Comparison of ENCODE assay signal across 32 mouse cellular contexts in genomic region chr9:96087671-96088070, GRCm38 (mm10). TPM values are rescaled to one million over a fixed set of nuclear protein-coding genes. Genes with fewer than 3 reads are reported as not detected.
DNase-seq lines count a peak whose midpoint lies in the region; ATAC-seq and TF ChIP-seq lines count a peak whose summit lies in the region.
"Had no signal": no experiment of that assay in that cellular context is flagged by ENCODE, and none has a peak within 500 bp of the region (broad histone marks: within the 10 kb centered on the region; RNA-seq: fewer than 3 reads in every experiment).

No protein-coding gene starts in this region.

- WGBS in kidney, adult 2 months, result 54% methylated on average over 2 of the region's 2 CpGs
- WGBS in kidney, embryonic 15.5 days, result 84% methylated on average over 2 of the region's 2 CpGs

- H3K27ac ChIP-seq in kidney, adult 2 months (ENCODE audit: insufficient read depth, low read depth, low read length), result no peak overlapping the region
- no peak overlapping the region for H3K27ac ChIP-seq in kidney, embryonic 15.5 days
- H3K27ac ChIP-seq: embryonic facial prominence, embryonic 10.5 days; embryonic facial prominence, embryonic 13.5 days; forebrain, embryonic 12.5 days; heart, embryonic 15.5 days; hindbrain, embryonic 10.5 days; hindbrain, embryonic 13.5 days had no signal

- no peak overlapping the region for H3K4me3 ChIP-seq in kidney, adult 2 months (ENCODE audit: insufficient read depth, low read depth, low read length)
- H3K4me3 ChIP-seq in kidney, embryonic 15.5 days (replicated peaks), result no peak overlapping the region
- H3K4me3 ChIP-seq: embryonic facial prominence, embryonic 10.5 days; embryonic facial prominence, embryonic 13.5 days; erythroblast, embryonic 14.5 days; forebrain, embryonic 12.5 days; heart, embryonic 12.5 days; heart, embryonic 15.5 days; hindbrain, embryonic 10.5 days; hindbrain, embryonic 13.5 days had no signal

- no peak overlapping the region for H3K4me2 ChIP-seq in kidney, embryonic 15.5 days
- H3K4me2 ChIP-seq: embryonic facial prominence, embryonic 13.5 days; forebrain, embryonic 12.5 days; heart, embryonic 12.5 days; heart, embryonic 15.5 days; hindbrain, embryonic 13.5 days had no signal

- H3K9ac ChIP-seq in kidney, embryonic 15.5 days, result no peak overlapping the region
- H3K9ac ChIP-seq: embryonic facial prominence, embryonic 13.5 days; forebrain, embryonic 12.5 days; heart, embryonic 12.5 days; heart, embryonic 15.5 days; hindbrain, embryonic 13.5 days had no signal

- H3K9me3 ChIP-seq in kidney, embryonic 15.5 days (replicated peaks), result no peaks in the 10 kb centered on the region
- H3K9me3 ChIP-seq: embryonic facial prominence, embryonic 10.5 days; embryonic facial prominence, embryonic 13.5 days; forebrain, embryonic 12.5 days; G1E; heart, embryonic 15.5 days; hindbrain, embryonic 10.5 days; hindbrain, embryonic 13.5 days had no signal

- no peak for TF ChIP-seq CTCF in kidney, adult 2 months (conservative IDR thresholded peaks at IDR 0.05; ENCODE audit: insufficient read depth, insufficient read length, low read depth, low read length)

- TF ChIP-seq POLR2A in kidney, adult 2 months (IDR thresholded peaks at IDR 0.05; ENCODE audit: low read depth, low read length), result no peak

- H3K4me1 ChIP-seq in kidney, adult 2 months (ENCODE audit: control insufficient read depth, insufficient read depth, low read length), result peaks cover 6% of the 10 kb centered on the region; the same call in 1 of the 2 replicates
- H3K4me1 ChIP-seq in kidney, embryonic 15.5 days, result no peaks in the 10 kb centered on the region
- H3K4me1 ChIP-seq: embryonic facial prominence, embryonic 10.5 days; embryonic facial prominence, embryonic 13.5 days; forebrain, embryonic 12.5 days; heart, embryonic 12.5 days; heart, embryonic 15.5 days; hindbrain, embryonic 10.5 days; hindbrain, embryonic 13.5 days had no signal

- peak; percentile 35 for DNase-seq in heart, adult 11 months
- no peak for DNase-seq in heart, adult 18-20 months
- DNase-seq in kidney, adult 2 months, result peak; percentile 66
- no peak for DNase-seq in kidney, postnatal 4 days
- DNase-seq in kidney, postnatal 25 days, result peak; percentile 11 to 50
- peak; percentile 32 to 46 for DNase-seq in kidney, postnatal 36 days
- no peak for DNase-seq in retina, embryonic 14.5 days (ENCODE audit: low spot score)
- DNase-seq: adrenal gland, adult 2 months; adrenal gland, postnatal 14 days; cerebellum, adult 11-12 months; cerebellum, adult 8-10 months; cerebellum, postnatal 10 days; cerebellum, postnatal 36 days; embryo, embryonic 11 days; gastrocnemius, postnatal 10 days; gastrocnemius, postnatal 36 days; heart, postnatal 10 days; heart, postnatal 36 days had no signal

- ATAC-seq in kidney, embryonic 15.5 days (replicated peaks; ENCODE audit: low FRiP score), result no peak
- ATAC-seq: forebrain, embryonic 16.5 days; hindbrain, embryonic 16.5 days; Patski had no signal

- no peaks in the 10 kb centered on the region for H3K27me3 ChIP-seq in kidney, adult 2 months (replicated peaks; ENCODE audit: control insufficient read depth, insufficient read depth, low read length)
- no peaks in the 10 kb centered on the region for H3K27me3 ChIP-seq in kidney, embryonic 15.5 days
- H3K27me3 ChIP-seq: CH12.LX; embryonic facial prominence, embryonic 13.5 days; forebrain, embryonic 12.5 days; heart, embryonic 12.5 days; heart, embryonic 15.5 days; hindbrain, embryonic 13.5 days; Patski had no signal

- no peaks in the 10 kb centered on the region for H3K36me3 ChIP-seq in kidney, adult 2 months (ENCODE audit: control insufficient read depth, insufficient read depth, low read length)
- no peaks in the 10 kb centered on the region for H3K36me3 ChIP-seq in kidney, embryonic 15.5 days
- H3K36me3 ChIP-seq: embryonic facial prominence, embryonic 10.5 days; embryonic facial prominence, embryonic 13.5 days; forebrain, embryonic 12.5 days; G1E; heart, embryonic 12.5 days; heart, embryonic 15.5 days; hindbrain, embryonic 10.5 days; hindbrain, embryonic 13.5 days had no signal

RNA-seq across cellular contexts. Expression of gene Gk5, which starts 31.5 kb away (rescaled TPM):
- total RNA-seq in heart, adult 18-20 months (2021), result 1 to 10 TPM; 1.7 to 2.4 TPM
- 6.7 and 6.9 TPM in 2 replicates for polyA plus RNA-seq in kidney, adult 2 months (2012; rRNA removed)
- polyA plus RNA-seq in kidney, embryonic 15.5 days (2015; fragmentation: Nextera tagmentation; extraction: Ambion mirVana), result 5.5 and 5.7 TPM in 2 replicates
- polyA plus RNA-seq: erythroblast, embryonic 14.5 days had no signal

Comparison
In these comparisons a context has a peak if more than half of its experiments do, and no peak if none do; other contexts are left out.
1. DNase-seq: peak in heart, adult 11 months (single experiment), kidney, adult 2 months (single experiment), kidney, postnatal 25 days (2 of 2) and kidney, postnatal 36 days (2 of 2); none in heart, adult 18-20 months (0 of 2), kidney, postnatal 4 days (0 of 2) and retina, embryonic 14.5 days (single experiment).